20 mouse cellular contexts compared by ENCODE assay signal in genomic region chr14:16207722-16208121, GRCm38 (mm10).
"Had no signal": no experiment of that assay in that cellular context is flagged by ENCODE, and none has a peak within 500 bp of the region (broad histone marks: within the 10 kb centered on the region; RNA-seq: fewer than 3 reads in every experiment).

No protein-coding gene starts in this region.

- H3K27me3 ChIP-seq: liver, embryonic 15.5 days; megakaryocyte, embryonic 14.5 days; midbrain, embryonic 13.5 days; midbrain, embryonic 15.5 days; neural tube, embryonic 13.5 days; neural tube, embryonic 15.5 days had no signal

- H3K27ac ChIP-seq: liver, embryonic 15.5 days; midbrain, embryonic 10.5 days; midbrain, embryonic 13.5 days; midbrain, embryonic 15.5 days; neural tube, embryonic 13.5 days; neural tube, embryonic 15.5 days had no signal

- H3K9ac ChIP-seq: liver, embryonic 15.5 days; lung, embryonic 14.5 days; midbrain, embryonic 13.5 days; midbrain, embryonic 15.5 days; neural tube, embryonic 13.5 days; neural tube, embryonic 15.5 days had no signal

- H3K9me3 ChIP-seq: liver, embryonic 15.5 days; megakaryocyte, embryonic 14.5 days; midbrain, embryonic 10.5 days; midbrain, embryonic 13.5 days; midbrain, embryonic 15.5 days; neural tube, embryonic 13.5 days; neural tube, embryonic 15.5 days had no signal

- DNase-seq: lung, adult 18-20 months; lung, embryonic 14.5 days; lung, postnatal 10 days; lung, postnatal 4 days; retina, postnatal 1 day; right cerebral cortex, adult 18-20 months; right cerebral cortex, postnatal 25 days; right cerebral cortex, postnatal 4 days; spleen, adult 18-20 months; thymus, adult 18-20 months; thymus, postnatal 14 days; thymus, postnatal 36 days had no signal

- H3K4me3 ChIP-seq: liver, embryonic 15.5 days; megakaryocyte, embryonic 14.5 days; midbrain, embryonic 10.5 days; midbrain, embryonic 13.5 days; midbrain, embryonic 15.5 days; myocyte; neural tube, embryonic 13.5 days; neural tube, embryonic 15.5 days had no signal

- ATAC-seq: midbrain, embryonic 13.5 days; midbrain, embryonic 15.5 days had no signal

- H3K36me3 ChIP-seq: liver, embryonic 15.5 days; midbrain, embryonic 10.5 days; midbrain, embryonic 13.5 days; midbrain, embryonic 15.5 days; neural tube, embryonic 13.5 days; neural tube, embryonic 15.5 days had no signal

- H3K4me1 ChIP-seq: liver, embryonic 15.5 days; midbrain, embryonic 10.5 days; midbrain, embryonic 15.5 days; neural tube, embryonic 13.5 days; neural tube, embryonic 15.5 days had no signal

- H3K4me2 ChIP-seq: liver, embryonic 15.5 days; lung, embryonic 14.5 days; midbrain, embryonic 13.5 days; midbrain, embryonic 15.5 days; neural tube, embryonic 13.5 days; neural tube, embryonic 15.5 days had no signal
